Mouse (Mus musculus): ENCODE results near the gene Eif2b4.

DNA sequence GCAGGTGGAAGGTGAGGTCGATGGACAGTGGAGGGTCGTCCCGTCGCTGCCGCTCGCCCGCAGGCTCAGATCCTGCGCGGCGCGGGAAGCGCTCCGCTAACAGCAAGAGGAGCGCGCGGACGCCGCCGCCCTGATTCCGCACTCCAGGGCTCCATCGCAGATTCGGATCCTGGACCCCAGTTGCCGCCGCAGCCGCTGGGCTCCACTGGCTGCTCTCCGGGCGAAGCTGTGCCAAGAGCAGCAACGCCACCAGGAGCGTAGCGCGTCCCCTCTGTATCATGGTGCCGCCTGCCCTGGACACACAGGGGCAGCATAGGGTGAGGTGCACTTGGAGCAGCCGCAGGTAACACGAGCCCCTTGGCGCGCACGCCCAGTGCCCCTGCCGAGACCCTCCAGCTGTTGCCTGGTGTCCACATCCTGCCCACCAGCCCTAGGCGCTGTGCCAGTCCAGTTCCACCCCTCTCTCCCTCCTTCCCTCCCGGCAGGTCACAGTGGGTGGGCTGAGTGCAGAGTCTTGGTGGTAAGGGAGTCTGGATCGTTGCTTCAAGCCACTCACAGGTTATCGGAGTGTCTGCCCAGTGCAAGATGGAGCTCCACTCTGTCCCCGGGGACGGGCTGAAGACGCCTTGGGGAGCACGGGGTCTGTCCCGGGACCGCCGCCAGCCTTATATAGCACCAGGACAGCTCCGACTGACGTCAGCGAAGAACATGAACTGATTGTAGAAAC lies 54.8 kb downstream of the Eif2b4 start, which contains the start of gene Ucn:
- no peak for TF ChIP-seq POLR2A (IDR thresholded peaks at IDR 0.05; ENCODE audit: control insufficient read depth, extremely low read depth, insufficient read depth, low read length, poor library complexity)
- TF ChIP-seq CTCF (IDR thresholded peaks at IDR 0.05; ENCODE audit: borderline replicate concordance, control insufficient read depth, extremely low read depth, insufficient read depth, low read length, poor library complexity): no peak

All from thymus, adult 2 months (tissue).